Mouse (Mus musculus) liver, adult 2 months (tissue): Measurements from ENCODE around the gene Ap3m1. TPM values are rescaled to one million over a fixed set of nuclear protein-coding genes. Genes with fewer than 3 reads are reported as not detected.

Experiments used
- DNase-seq: peaks from one replicate; pipeline ENCODE4 v3.0.0-alpha.2; 2011; ENCODE audit warnings: low read depth, low spot score; ENCODE audit errors: extremely low read depth
- H3K27ac ChIP-seq: fragments of 200-500 bp; replicated peaks from 2 replicates; pipeline ENCODE4 v1.5.1; 2012; ENCODE audit warnings: low read depth, mild to moderate bottlenecking, control low read depth, inconsistent platforms, low read length; ENCODE audit not compliant: insufficient read depth
- H3K27me3 ChIP-seq: fragments of 200-500 bp; 2 replicates; pipeline ENCODE4 v1.6.1; 2012; ENCODE audit warnings: mild to moderate bottlenecking, moderate library complexity, low read length, inconsistent platforms; ENCODE audit not compliant: control insufficient read depth, insufficient read depth
- H3K36me3 ChIP-seq: fragments of 200-500 bp; 2 replicates; pipeline ENCODE4 v1.6.1; 2012; ENCODE audit warnings: low read length, inconsistent platforms; ENCODE audit not compliant: control insufficient read depth, insufficient read depth
- H3K4me1 ChIP-seq: fragments of 200-500 bp; 2 replicates; pipeline ENCODE4 v1.6.1; 2011; ENCODE audit warnings: low read length; ENCODE audit not compliant: control insufficient read depth, insufficient read depth
- H3K4me3 ChIP-seq: fragments of 200-500 bp; 2 replicates; pipeline ENCODE4 v1.5.1; 2011; ENCODE audit warnings: low read depth, mild to moderate bottlenecking, control low read depth, low read length, moderate library complexity; ENCODE audit not compliant: insufficient read depth
- H3K79me2 ChIP-seq: fragments of 200-500 bp; 2 replicates; pipeline ENCODE4 v1.6.1; 2012; ENCODE audit warnings: inconsistent platforms, mild to moderate bottlenecking, low read length, moderate library complexity; ENCODE audit not compliant: control insufficient read depth, insufficient read depth
- H3K9ac ChIP-seq: fragments of 200-500 bp; 2 replicates; pipeline ENCODE4 v1.6.1; 2012; ENCODE audit warnings: low read depth, mild to moderate bottlenecking, control low read depth, inconsistent platforms, low read length
- CTCF ChIP-seq: fragments of 200-500 bp; IDR thresholded peaks from 2 replicates; pipeline ENCODE4 v1.5.1; 2011; ENCODE audit warnings: low read depth, low read length, control low read depth
- POLR2A ChIP-seq: fragments of 200-500 bp; IDR thresholded peaks from 2 replicates; pipeline ENCODE4 v1.6.1; 2011; ENCODE audit warnings: low read length, control low read depth; ENCODE audit not compliant: insufficient read depth; ENCODE audit errors: extremely low read depth
- WGBS: fragments of 180-500 bp; shearing (Covaris S2); methylation state at CpG from one replicate; pipeline ENCODE4 v1.1.7; 2018; 5-methylcytosine and 5-hydroxymethylcytosine counted together
- polyA plus RNA-seq: library from polyadenylated mRNA; depleted of rRNA; stranded (reverse); fragments of >200 nt; gene quantifications from 2 replicates; pipeline ENCODE4 v1.2.3, GENCODE M21; 2012
- total RNA-seq: library from RNA; depleted of rRNA; stranded (reverse); fragments of >200 nt; gene quantifications from 2 replicates; pipeline ENCODE4 v1.2.3, GENCODE M21; 2014

Gene Ap3m1
- total and polyA plus RNA-seq, 2 experiments, result 44.8 to 126 TPM

DNA sequence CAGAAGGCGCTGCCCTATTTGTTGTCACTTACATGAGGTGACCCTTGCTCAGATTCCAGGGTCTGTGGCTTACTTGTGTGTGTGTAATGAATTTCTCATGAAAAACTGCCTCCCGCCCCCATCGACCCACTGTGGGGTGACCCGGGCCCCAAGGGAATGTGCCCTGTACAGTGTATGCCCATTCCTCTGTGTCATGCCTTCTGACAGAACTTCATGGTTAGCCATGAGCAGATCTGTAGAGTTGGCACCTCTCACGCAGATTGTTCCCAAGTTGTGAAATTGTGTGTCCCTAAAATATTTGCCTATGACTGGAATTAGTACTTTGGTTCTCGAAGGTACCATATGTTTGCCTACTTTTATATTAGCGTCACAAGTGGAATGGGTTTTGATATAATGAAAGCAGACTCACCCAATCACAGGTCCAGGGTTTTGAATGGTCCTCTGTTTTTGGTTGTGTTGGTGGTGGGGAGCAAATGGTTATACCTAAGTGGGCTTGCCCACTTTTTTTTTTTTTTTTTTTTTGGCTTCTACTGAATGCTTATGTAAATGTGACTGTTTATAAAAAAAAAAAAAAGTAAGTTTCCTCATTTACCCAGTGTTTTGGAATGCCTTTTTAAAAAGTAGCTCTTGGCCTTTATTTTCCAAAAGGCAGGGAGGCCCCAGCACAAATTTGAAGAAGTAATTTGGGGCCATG lies 24.3 kb upstream of the Ap3m1 start:
- peak overlapping the region; percentile 99 for H3K27ac ChIP-seq
- H3K9ac ChIP-seq, result peak overlapping the region; percentile 94
- peaks cover 16% of the 10 kb centered on the region for H3K4me1 ChIP-seq
- WGBS, result 10% methylated on average over 7 of the region's 7 CpGs
- DNase-seq, result peak; percentile 90
- no peaks in the 10 kb centered on the region for H3K27me3 ChIP-seq
- H3K36me3 ChIP-seq, result peaks cover 1% of the 10 kb centered on the region; the same call in 1 of the 2 replicates
- peak overlapping the region; percentile 93 for H3K4me3 ChIP-seq
- peaks cover 21% of the 10 kb centered on the region; the same call in 1 of the 2 replicates for H3K79me2 ChIP-seq
- TF ChIP-seq POLR2A, result 0 out of 2 replicates have a peak, but pooled peaks have one; percentile 36
- no peak for TF ChIP-seq CTCF

DNA sequence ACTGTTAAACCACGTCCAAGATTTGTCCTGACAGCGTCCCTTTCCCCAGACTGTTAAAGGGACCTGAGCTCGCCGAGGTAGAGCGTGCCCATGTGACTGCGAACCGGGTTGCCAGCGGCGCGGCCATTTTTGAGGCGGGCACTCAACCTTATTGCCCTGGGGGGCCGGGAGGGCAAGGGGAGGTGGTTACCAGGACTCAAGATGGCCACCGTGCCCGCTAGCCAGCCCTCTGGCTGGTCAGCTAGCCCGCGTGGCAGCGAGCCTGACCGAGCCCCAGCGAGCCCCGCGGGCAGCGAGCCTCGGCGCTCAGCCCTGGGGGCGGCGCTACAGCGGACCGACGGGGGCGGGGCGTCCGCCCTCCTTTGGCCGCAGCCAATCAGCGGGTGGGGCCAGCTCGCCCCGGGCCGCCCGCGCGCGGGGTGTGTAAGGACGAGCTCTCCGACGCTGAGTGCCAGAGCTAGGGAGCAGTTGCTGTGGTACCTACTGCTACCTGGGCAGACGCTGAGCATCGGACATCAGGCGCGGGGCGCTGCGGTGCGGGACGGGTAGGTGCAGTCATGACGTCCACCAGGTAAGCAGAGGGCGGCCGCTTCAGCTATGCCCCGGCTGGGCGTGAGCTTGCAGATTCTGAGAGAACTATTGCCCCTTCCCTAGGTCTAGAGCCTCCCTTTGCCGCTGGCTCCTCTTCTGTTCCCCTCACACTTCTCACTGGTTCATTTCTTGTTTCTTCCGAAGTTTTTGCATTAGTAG lies 23.6 kb upstream of the Ap3m1 start:
- peaks cover 20% of the 10 kb centered on the region; the same call in 1 of the 2 replicates for H3K79me2 ChIP-seq
- no peaks in the 10 kb centered on the region for H3K27me3 ChIP-seq
- H3K27ac ChIP-seq, result peak overlapping the region; percentile 99
- TF ChIP-seq POLR2A (peak; percentile 98), CTCF (0 out of 2 replicates have a peak, but pooled peaks have one; percentile 4)
- under 1% methylated on average over 59 of the region's 59 CpGs for WGBS
- peak; percentile 90 for DNase-seq
- peaks cover 1% of the 10 kb centered on the region; the same call in 1 of the 2 replicates for H3K36me3 ChIP-seq
- H3K9ac ChIP-seq, result peak overlapping the region; percentile 94
- peak overlapping the region; percentile 93 for H3K4me3 ChIP-seq
- H3K4me1 ChIP-seq, result peaks cover 13% of the 10 kb centered on the region

DNA sequence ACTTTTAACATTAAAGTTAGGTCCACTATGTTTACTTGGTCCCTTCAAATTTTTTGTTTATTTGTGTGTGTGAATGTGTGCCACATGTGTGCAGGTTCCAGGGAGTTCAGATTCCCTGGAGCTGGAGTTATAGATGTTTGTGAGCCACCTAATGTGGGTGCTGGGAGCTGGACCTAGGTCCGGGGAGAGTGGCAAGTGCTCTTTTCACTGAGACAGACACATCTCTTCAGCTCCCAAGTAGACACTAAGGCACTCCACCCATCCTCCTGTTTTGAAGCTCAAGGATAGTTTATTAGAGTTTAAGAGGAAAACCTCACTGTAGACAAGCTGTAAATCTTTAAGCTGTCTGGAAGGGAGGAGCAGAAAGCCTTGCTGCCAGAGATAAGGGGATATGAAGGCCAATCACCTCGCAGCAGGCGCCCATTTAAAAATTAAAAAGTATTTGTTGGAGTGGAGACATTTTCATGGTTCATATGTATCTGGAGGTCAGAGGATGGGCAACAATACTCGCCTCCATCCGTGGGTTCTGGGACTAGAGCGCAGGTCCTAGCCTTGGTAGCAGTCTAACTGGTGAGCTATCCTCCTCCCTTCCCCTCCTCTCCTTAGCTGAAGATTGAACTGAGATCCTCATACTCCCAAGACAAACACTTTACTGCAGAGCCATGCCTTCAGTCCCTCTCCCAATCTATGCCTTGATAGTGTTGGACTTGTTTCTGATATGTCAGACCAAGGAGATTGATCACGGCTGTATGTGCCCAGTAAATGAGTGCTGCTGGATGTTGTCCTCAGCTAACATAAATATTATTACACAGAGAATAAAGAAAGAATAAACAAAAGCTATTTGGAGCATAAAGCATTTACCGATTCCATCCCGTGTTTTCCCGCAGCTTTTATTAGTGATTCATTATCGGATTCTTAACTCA lies 22.4 kb upstream of the Ap3m1 start:
- DNase-seq, result peak; percentile 52
- H3K27ac ChIP-seq, result peak overlapping the region; percentile 79
- TF ChIP-seq CTCF (no peak), POLR2A (no peak)
- peaks cover 16% of the 10 kb centered on the region for H3K4me1 ChIP-seq
- 33% methylated on average over 11 of the region's 11 CpGs for WGBS
- H3K4me3 ChIP-seq, result peak overlapping the region; percentile 93; the same call in 1 of the 2 replicates
- peaks cover 26% of the 10 kb centered on the region; the same call in 1 of the 2 replicates for H3K79me2 ChIP-seq
- H3K9ac ChIP-seq, result peak overlapping the region; percentile 66
- H3K27me3 ChIP-seq, result no peaks in the 10 kb centered on the region
- no peaks in the 10 kb centered on the region for H3K36me3 ChIP-seq

DNA sequence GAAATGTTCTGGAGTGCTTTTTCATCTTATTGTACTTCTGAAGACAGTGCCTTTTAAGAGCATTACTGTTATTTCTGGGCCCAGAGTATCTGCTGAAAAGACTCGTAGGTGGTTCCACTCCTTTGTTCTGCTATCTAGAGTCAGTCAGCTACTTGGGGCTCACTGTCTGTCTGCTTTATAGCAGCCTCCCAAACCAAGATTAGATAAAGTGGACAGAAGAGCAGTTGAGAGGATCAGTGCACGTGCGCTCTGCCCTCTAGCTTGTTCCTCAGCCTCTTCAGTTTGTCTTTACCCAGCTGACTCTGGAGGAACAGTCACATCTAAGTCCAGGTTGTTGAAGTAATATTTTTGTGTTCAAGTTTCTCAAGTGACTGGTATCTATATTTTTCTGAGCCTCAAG lies 21.7 kb upstream of the Ap3m1 start:
- Histone ChIP-seq H3K4me3 (no peak overlapping the region), H3K9ac (no peak overlapping the region), H3K4me1 (peaks cover 16% of the 10 kb centered on the region), H3K36me3 (no peaks in the 10 kb centered on the region), H3K27ac (no peak overlapping the region; the same call in 1 of the 2 replicates), H3K27me3 (no peaks in the 10 kb centered on the region), H3K79me2 (peaks cover 30% of the 10 kb centered on the region; the same call in 1 of the 2 replicates)
- no peak for TF ChIP-seq CTCF
- TF ChIP-seq POLR2A, result no peak
- peak; percentile 46 for DNase-seq
- 54% methylated on average over 3 of the region's 3 CpGs for WGBS

DNA sequence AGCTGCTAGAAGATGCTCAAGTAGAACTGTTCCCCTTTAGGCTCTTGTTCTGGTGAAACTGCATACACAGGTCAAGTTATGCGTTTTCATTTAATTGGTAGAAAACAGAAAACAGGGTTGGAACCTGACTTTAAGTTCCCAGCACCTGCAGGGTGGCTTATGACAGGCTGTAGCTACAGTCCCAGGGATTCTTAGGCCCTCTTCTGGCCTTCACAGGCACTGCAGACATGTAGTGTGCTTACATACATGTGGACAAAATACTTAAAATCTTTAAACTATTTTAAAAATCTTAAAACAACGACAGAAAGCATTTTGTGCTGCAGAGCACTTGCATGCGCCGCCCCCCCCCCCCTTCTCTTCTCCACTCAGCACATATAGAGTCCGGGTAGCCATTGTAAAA lies 17.3 kb upstream of the Ap3m1 start:
- 90% methylated on average over 5 of the region's 5 CpGs for WGBS

More for the DNA sequence above, 17.3 kb upstream of the Ap3m1 start:
- H3K79me2 ChIP-seq, result peaks cover 27% of the 10 kb centered on the region; the same call in 1 of the 2 replicates
- peaks cover 18% of the 10 kb centered on the region for H3K4me1 ChIP-seq
- H3K36me3 ChIP-seq, result no peaks in the 10 kb centered on the region
- no peak overlapping the region for H3K9ac ChIP-seq
- no peaks in the 10 kb centered on the region for H3K27me3 ChIP-seq
- no peak overlapping the region for H3K4me3 ChIP-seq
- H3K27ac ChIP-seq, result no peak overlapping the region
- peak; percentile 32; the same call in 1 of the 2 replicates for TF ChIP-seq CTCF
- no peak for TF ChIP-seq POLR2A
- DNase-seq, result no peak
